Mouse (Mus musculus): Measurements from ENCODE around the gene Pygm. TPM values are rescaled to one million over a fixed set of nuclear protein-coding genes. Genes with fewer than 3 reads are reported as not detected.

Gene Pygm
- total and polyA plus RNA-seq, 2 experiments from 2014 or later: 6.2 to 7.6 TPM

- 94% methylated on average over 3 of the region's 3 CpGs for WGBS
- Histone ChIP-seq H3K36me3 (ENCODE audit: insufficient read depth) (peaks cover 95% of the 10 kb centered on the region), H3K4me1 (ENCODE audit: insufficient read depth) (no peaks in the 10 kb centered on the region), H3K9ac (no peak overlapping the region), H3K9me3 (ENCODE audit: low read length) (no peaks in the 10 kb centered on the region), H3K4me2 (ENCODE audit: low read depth) (no peak overlapping the region), H3K27ac (ENCODE audit: low read depth, low read length) (no peak overlapping the region), H3K4me3 (ENCODE audit: low read depth, low read length) (no peak overlapping the region), H3K27me3 (ENCODE audit: insufficient read depth, low read length) (no peaks in the 10 kb centered on the region)
- DNase-seq: no peak
- no peak for TF ChIP-seq CTCF (IDR thresholded peaks at IDR 0.05; ENCODE audit: low read depth)
- no peak for ATAC-seq
These were observed 11.8 kb upstream of the Pygm start for GRCm38 (mm10) chr19:6372433-6372832.

GRCm38 (mm10) chr19:6373539-6374400 lies 10.4 kb upstream of the Pygm start:
- Histone ChIP-seq H3K27me3 (ENCODE audit: insufficient read depth, low read length) (no peaks in the 10 kb centered on the region), H3K4me3 (ENCODE audit: low read depth, low read length) (no peak overlapping the region), H3K27ac (ENCODE audit: low read depth, low read length) (no peak overlapping the region; the same call in 1 of the 2 replicates), H3K4me2 (ENCODE audit: low read depth) (no peak overlapping the region), H3K9ac (no peak overlapping the region), H3K36me3 (ENCODE audit: insufficient read depth) (peaks cover 85% of the 10 kb centered on the region), H3K9me3 (ENCODE audit: low read length) (no peaks in the 10 kb centered on the region), H3K4me1 (ENCODE audit: insufficient read depth) (no peaks in the 10 kb centered on the region)
- DNase-seq (peak; percentile 81), ATAC-seq (peak; percentile 54)
- TF ChIP-seq CTCF (IDR thresholded peaks at IDR 0.05; ENCODE audit: low read depth): peak; percentile 80
- 63% methylated on average over 12 of the region's 12 CpGs for WGBS

DNA sequence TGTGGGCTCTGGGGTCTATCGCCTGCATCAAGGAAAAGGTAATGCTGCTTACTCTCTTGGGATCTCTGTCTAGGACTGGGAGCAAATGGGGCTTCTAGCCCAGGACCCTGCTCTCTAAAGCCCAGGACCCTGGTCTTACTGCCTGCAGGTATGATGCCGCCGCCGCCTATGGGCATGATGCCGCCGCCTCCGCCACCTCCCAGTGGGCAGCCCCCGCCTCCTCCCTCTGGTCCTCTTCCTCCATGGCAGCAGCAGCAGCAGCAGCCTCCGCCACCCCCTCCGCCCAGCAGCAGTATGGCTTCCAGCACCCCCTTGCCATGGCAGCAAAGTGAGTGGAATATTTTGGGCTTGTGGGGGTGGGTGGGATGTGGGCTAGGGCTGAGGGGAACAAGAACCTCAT lies 9.6 kb upstream of the Pygm start:
- 98% methylated on average over 10 of the region's 10 CpGs for WGBS
- DNase-seq: no peak
- Histone ChIP-seq H3K9me3 (ENCODE audit: low read length) (no peaks in the 10 kb centered on the region), H3K4me3 (ENCODE audit: low read depth, low read length) (no peak overlapping the region), H3K36me3 (ENCODE audit: insufficient read depth) (peaks cover 78% of the 10 kb centered on the region), H3K27ac (ENCODE audit: low read depth, low read length) (no peak overlapping the region), H3K4me2 (ENCODE audit: low read depth) (no peak overlapping the region), H3K27me3 (ENCODE audit: insufficient read depth, low read length) (no peaks in the 10 kb centered on the region), H3K4me1 (ENCODE audit: insufficient read depth) (no peaks in the 10 kb centered on the region), H3K9ac (no peak overlapping the region)
- ATAC-seq: no peak
- TF ChIP-seq CTCF (IDR thresholded peaks at IDR 0.05; ENCODE audit: low read depth): no peak

GRCm38 (mm10) chr19:6375423-6376254 lies 8.6 kb upstream of the Pygm start:
- no peak for ATAC-seq
- Histone ChIP-seq H3K36me3 (ENCODE audit: insufficient read depth) (peaks cover 70% of the 10 kb centered on the region), H3K9ac (no peak overlapping the region), H3K4me2 (ENCODE audit: low read depth) (no peak overlapping the region), H3K4me1 (ENCODE audit: insufficient read depth) (no peaks in the 10 kb centered on the region), H3K27ac (ENCODE audit: low read depth, low read length) (no peak overlapping the region), H3K9me3 (ENCODE audit: low read length) (no peaks in the 10 kb centered on the region), H3K4me3 (ENCODE audit: low read depth, low read length) (no peak overlapping the region), H3K27me3 (ENCODE audit: insufficient read depth, low read length) (no peaks in the 10 kb centered on the region)
- DNase-seq: no peak
- WGBS: 89% methylated on average over 41 of the region's 42 CpGs
- no peak for TF ChIP-seq CTCF (IDR thresholded peaks at IDR 0.05; ENCODE audit: low read depth)

DNA sequence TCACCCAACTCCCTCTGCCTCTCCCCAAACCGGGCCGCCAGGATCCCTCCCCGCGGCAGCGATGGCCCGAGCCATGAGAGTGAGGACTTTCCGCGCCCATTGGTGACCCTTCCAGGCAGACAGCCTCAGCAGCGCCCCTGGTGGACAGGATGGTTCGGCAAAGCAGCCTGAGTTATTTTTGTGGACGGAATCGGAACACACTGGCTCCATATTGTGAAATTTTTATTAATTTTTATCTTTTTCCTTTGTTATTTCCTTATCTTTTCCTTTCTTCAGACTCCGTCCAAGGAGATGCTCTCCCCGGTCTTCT lies 8.0 kb upstream of the Pygm start:
- Histone ChIP-seq H3K27ac (ENCODE audit: low read depth, low read length) (no peak overlapping the region), H3K27me3 (ENCODE audit: insufficient read depth, low read length) (no peaks in the 10 kb centered on the region), H3K4me2 (ENCODE audit: low read depth) (no peak overlapping the region), H3K36me3 (ENCODE audit: insufficient read depth) (peaks cover 64% of the 10 kb centered on the region), H3K9me3 (ENCODE audit: low read length) (no peaks in the 10 kb centered on the region), H3K4me1 (ENCODE audit: insufficient read depth) (no peaks in the 10 kb centered on the region), H3K4me3 (ENCODE audit: low read depth, low read length) (no peak overlapping the region), H3K9ac (no peak overlapping the region)
- WGBS: 71% methylated on average over 14 of the region's 14 CpGs
- ATAC-seq (no peak), DNase-seq (peak; percentile 50)
- peak; percentile 74 for TF ChIP-seq CTCF (IDR thresholded peaks at IDR 0.05; ENCODE audit: low read depth)

DNA sequence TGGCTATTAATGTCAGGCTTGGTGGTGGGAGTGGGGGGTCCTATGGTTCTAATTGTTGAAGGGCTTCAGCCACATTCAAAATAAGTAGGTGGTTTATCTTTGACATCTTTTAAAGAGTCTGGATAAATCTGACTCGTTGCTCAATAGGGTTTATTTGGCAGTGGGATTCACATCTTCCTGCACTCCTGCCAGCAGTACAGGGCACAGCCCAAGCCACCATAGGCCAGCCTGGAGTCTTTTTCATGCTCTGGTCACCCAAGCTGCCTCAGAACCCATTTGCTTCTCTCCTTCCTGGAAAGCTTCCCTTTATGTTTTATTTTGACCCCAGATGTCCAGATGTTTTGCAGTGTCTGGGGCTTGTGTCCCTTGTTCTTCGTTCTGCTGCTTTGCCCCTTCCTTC lies 7.6 kb upstream of the Pygm start:
- Histone ChIP-seq H3K27ac (ENCODE audit: low read depth, low read length) (no peak overlapping the region), H3K4me3 (ENCODE audit: low read depth, low read length) (no peak overlapping the region), H3K27me3 (ENCODE audit: insufficient read depth, low read length) (no peaks in the 10 kb centered on the region), H3K9ac (no peak overlapping the region), H3K36me3 (ENCODE audit: insufficient read depth) (peaks cover 60% of the 10 kb centered on the region), H3K4me2 (ENCODE audit: low read depth) (no peak overlapping the region), H3K4me1 (ENCODE audit: insufficient read depth) (no peaks in the 10 kb centered on the region), H3K9me3 (ENCODE audit: low read length) (no peaks in the 10 kb centered on the region)
- DNase-seq: no peak
- ATAC-seq: no peak
- no peak for TF ChIP-seq CTCF (IDR thresholded peaks at IDR 0.05; ENCODE audit: low read depth)
- 74% methylated on average over 2 of the region's 2 CpGs for WGBS
